Mouse (Mus musculus): ENCODE measurements at regions not wholly inside any gene's neighbourhood (a gene's known extent, or its start where the extent isn't known, plus 50 kb on each side); places are given as distances from the start of the nearest gene placed in this dataset.
A peak's percentile ranks its signal among the peaks of the same experiment; 100 is the strongest.

DNA sequence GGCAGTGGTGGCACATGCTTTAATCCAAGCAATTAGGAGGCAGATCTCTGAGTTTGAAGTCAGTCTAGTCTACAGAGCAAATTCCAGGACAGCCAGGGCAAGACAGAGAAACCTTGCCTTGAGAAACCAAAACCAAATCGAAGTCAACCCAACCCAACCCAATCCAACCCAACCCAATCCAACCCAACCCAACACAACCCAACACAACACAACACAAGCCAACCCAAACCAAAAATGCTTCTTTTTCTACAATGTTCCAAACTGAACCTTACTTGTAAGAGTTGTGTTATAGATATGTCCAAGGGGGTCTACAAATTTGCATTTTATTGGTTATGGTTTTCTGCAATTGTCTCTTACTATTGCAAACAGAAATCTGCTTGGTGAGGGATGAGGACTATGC, 52.8 kb upstream of the Chodl start:
- DNase-seq (ENCODE audit: low read depth, low spot score): peak; percentile 15

DNA sequence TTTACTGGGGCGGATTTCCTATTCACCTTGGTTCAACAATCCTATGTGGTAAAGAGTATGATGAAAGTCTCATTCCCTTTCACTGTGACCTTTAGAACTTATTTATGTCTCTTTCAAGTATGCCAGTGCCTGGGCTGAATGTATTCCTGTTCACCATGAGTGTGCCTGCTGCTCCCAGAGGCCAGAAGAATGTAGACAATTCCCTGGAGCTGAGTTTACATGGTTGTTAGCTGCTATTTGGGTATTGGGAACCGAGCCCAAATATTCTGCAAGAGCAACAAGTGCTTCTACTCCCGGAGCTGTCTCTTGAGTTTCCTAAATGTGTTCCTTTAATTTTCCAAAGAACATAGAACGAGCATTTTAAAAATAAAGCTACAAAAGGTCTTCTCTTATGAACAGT, 71.7 kb upstream of the Chodl start:
- DNase-seq (ENCODE audit: low read depth, low spot score): no peak

- peak; percentile 53 for DNase-seq (ENCODE audit: low read depth, low spot score)
These were observed 99.8 kb upstream of the Chodl start for GRCm38 (mm10) chr16:78830957-78831356.

DNA sequence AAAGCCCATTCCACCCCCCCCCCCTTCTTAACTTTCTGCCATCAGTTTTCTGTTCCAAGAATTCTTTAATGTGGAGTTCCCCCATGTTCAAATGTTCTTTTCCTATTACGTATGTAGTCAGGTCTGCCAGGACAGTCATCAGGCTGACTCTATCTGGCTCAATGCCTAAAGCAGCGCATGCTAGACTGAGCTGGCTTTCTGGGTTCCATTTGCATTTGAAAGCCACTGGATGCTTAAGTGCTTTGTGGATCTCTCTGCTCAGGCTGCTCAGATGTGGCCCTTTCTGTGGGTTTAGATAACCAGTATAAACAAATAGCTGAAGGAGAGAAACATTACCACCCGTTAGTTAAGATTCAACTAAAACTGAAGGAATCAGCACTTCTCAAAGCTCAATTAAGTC, 103.0 kb upstream of the Chodl start:
- DNase-seq (ENCODE audit: low read depth, low spot score): peak; percentile 22

DNA sequence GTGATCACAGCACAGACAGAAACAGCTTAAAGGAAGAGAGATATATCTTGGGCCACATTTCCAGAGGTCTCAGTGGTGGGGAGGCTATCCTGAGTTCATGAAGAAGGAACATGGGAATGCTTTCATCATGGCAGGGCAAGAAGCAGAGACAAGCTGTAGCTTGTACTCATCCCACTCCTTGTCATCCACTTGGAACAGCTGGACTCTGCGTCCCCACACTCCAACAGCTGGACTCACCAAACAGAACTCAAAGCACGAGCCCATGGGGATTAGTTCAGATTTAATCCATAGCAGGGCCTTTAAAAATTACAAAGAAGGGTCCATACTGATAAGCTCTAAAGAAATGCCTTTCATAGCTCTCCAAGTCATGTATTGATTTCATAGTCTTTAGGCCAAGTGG, 140.7 kb upstream of the Chodl start:
- no peak for DNase-seq (ENCODE audit: low read depth, low spot score)

DNA sequence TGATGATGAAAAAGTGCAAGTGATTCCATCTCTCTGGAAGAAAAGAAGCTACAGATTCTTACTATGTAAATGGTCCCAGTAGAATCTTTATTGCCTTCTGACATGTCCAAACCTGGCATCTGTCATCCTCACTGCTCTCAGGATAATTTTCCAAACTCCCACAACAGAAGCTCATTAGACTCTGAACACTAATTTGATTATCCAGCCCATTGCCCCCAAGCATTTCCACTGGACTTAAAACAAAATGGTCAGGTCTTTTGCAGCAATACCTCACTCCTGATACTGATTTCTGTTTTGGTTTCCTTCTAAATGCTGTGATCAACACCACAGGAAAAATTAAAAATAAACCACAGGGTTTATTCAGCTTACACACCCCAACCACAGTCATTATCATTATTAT, 171.5 kb upstream of the Chodl start:
- DNase-seq (ENCODE audit: low read depth, low spot score): no peak

- no peak for DNase-seq (ENCODE audit: low read depth, low spot score)
These were observed 161.4 kb upstream of the D16Ertd472e start for GRCm38 (mm10) chr16:78737902-78738301.

- no peak for DNase-seq (ENCODE audit: low read depth, low spot score)
These were observed 154.3 kb upstream of the D16Ertd472e start for GRCm38 (mm10) chr16:78730583-78731501.

DNA sequence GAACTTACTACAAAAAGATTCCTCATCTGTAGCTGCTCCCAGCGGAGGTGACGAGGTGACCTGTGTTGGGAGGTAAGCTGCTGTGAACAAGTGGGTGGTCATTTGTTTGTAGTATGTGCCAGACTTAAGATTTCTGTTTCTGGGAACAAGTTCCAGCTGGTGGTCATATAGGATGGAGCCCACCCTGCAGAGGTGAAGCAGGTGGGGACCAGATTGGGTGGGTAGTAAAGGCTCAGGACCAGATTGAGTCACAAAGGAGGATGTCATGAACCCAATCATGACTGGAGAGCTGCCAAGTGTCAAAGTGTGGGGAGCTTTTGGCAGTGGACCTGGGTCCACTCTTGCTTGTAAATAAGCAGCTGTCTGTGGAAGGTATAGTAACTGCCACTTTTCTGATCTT, 149.0 kb upstream of the D16Ertd472e start:
- no peak for DNase-seq (ENCODE audit: low read depth, low spot score)

DNA sequence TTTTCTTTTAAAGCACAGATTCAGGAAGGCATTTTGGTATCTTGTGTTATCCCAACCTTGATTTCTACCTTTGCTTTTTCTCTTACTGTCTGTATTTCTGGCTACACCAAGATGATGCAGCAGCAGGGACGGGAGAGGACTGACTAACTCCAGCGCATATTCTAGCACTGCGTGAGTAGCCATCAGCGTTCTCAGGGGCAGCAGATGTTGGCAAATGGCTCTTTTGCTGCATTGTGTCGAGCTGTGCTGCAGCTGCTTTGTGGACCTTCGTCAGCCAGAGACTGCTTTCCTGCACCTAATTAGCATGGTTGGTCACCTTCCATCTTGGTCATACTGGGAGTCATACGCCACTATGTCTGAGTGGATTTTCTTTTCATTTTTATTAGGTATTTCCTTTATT, 133.4 kb upstream of the D16Ertd472e start:
- no peak for DNase-seq (ENCODE audit: low read depth, low spot score)

DNA sequence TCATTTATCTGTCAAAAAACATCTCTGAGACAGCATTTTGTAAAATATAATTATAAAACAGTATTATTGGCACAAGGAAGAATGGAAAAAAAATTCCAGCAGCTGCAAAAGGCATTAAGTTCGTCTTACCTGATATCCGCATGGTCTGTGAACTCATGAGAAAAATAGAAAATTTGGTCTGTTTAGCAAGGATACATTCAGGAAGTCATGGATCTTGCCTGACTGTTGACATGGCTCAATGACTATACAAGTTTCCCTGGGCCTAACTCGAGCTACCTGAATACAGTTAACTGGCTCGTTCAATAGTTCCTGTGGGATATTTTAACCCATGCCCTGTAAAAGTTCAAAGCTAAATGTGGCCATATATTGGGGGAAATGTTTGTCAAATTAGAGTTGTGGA, 131.1 kb upstream of the D16Ertd472e start:
- no peak for DNase-seq (ENCODE audit: low read depth, low spot score)

DNA sequence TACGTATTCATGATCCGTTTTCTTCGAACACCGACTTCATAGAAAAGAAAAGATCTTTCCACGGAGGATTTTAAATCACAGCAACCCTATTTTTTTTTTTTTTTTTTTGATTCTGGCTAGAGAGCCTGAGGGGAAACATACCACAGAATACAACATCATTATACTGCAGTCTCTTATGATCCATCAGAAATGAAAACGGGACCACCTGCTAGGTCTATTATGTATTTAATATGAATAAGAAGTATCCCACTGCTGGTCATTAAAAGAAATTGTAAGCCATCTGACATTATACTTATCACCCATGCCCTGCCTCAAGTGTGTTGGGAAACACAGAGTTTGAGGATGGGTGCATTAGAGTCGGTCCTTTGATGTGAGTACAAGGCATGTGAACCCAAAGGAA, 130.7 kb upstream of the D16Ertd472e start:
- no peak for DNase-seq (ENCODE audit: low read depth, low spot score)

- DNase-seq (ENCODE audit: low read depth, low spot score): no peak
These were observed 121.2 kb upstream of the D16Ertd472e start for GRCm38 (mm10) chr16:78697514-78698209.

DNA sequence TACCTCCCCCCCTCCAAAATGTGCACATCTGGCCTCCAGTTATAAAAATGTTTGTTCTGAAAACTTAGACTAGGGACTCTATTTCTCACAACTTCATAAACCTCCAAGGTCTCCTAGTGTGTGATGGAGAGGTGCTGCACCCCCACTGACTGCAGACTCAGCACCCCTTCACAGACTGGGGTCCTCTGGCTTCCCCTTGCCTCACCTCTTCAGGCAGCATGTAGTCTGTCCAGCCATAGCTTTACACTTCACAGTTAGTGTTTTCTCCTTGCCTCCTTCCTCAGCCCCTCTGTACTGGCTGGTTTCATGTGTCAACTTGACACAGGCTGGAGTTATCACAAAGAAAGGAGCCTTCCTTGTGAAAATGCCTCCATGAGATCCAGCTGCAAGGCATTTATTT, 111.7 kb upstream of the D16Ertd472e start:
- DNase-seq (ENCODE audit: low read depth, low spot score): no peak

DNA sequence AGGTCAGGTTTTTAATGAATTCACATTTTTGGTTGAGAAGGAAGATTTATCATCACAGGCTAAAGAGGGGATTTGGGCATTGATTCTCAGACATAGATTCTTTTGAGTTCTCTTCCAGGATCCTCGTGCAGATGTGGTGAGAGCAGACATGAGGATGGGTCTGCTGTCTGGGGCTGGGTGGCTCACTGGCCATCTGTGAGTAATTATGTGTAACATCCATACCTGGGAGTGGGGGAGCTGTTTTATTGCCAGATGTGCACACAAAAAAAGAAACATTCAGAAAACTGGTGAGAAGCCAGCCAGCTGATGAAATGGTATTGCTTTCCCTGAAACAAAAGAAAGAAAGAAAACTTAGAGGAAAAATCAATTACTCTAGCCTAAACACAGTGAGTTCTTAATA, 108.7 kb upstream of the D16Ertd472e start:
- no peak for DNase-seq (ENCODE audit: low read depth, low spot score)

DNA sequence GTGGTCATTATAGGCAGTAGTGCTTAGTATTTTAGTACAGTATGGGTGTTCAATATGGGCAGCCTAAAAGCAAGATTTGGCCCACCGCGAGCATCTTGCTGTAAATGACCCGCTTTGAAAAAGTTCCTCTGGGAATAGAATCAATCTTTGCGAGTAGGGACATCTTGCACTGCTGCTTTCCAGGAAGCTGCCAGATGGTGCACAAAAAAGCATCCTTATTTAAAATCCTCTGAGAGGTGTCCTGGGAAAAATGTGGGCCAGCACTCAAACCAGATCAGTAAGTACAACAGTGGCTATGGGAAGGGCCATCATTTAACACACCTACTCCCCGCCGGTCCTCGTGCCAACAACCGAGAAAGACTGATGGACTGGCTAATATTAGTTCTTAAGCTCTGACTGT, 107.5 kb upstream of the D16Ertd472e start:
- no peak for DNase-seq (ENCODE audit: low read depth, low spot score)

DNA sequence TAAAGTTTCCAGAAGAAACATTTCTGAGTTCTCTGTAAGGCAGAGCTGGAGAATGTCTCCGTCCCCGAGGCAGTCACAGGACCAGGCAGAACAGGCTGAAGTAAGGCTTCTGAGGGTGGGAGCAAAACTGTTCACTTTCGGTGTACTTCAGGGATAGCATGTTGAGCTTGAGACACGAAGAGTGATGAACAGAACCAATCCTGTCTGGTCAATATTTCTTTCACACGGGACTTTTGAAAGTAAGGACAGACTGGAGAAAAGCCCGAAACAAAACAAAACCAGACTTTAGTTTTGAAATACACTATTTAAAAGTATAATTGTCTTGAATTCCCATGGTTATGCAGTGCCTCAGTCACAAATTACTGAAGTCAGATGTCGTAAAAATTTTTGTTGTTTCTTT, 84.6 kb upstream of the D16Ertd472e start:
- DNase-seq (ENCODE audit: low read depth, low spot score): no peak

DNA sequence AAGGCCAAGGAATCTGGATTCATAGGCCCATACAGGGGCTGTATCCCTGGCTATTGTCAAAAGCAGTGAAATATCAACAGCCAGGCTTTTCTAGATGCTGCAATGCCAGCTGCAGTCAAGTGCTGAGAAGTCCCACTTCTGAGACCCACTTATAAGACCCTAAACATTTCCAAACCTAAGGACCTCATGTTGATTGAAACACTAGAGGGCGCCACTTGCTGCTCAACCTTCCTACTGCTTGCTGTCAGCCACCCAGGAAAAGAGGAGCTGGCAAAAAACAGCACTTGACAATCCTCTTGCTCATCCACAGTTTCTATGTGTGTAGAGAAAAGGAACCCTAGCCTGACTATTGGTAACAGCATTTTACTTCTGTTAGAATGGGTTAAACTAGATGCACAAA, 68.2 kb upstream of the D16Ertd472e start:
- no peak for DNase-seq (ENCODE audit: low read depth, low spot score)

- no peak for DNase-seq (ENCODE audit: low read depth, low spot score)
These were observed 65.2 kb upstream of the D16Ertd472e start for GRCm38 (mm10) chr16:78641717-78642116.

GRCm38 (mm10) chr16:78641205-78641604, 64.7 kb upstream of the D16Ertd472e start:
- DNase-seq (ENCODE audit: low read depth, low spot score): no peak

GRCm38 (mm10) chr16:78637452-78637851, 60.9 kb upstream of the D16Ertd472e start:
- no peak for DNase-seq (ENCODE audit: low read depth, low spot score)

GRCm38 (mm10) chr16:78637015-78637414, 60.5 kb upstream of the D16Ertd472e start:
- peak; percentile 13 for DNase-seq (ENCODE audit: low read depth, low spot score)

- no peak for DNase-seq (ENCODE audit: low read depth, low spot score)
These were observed 59.3 kb upstream of the D16Ertd472e start for GRCm38 (mm10) chr16:78635774-78636173.
